Mouse (Mus musculus) embryonic facial prominence, embryonic 13.5 days (tissue): ENCODE measurements around the gene Emc10. TPM values are rescaled to one million over a fixed set of nuclear protein-coding genes. Genes with fewer than 3 reads are reported as not detected.

ENCODE experiments used
- ATAC-seq: fragments of 200-750 bp; cut with Nextera tagmentation; 2 replicates; pipeline ENCODE4 v1.8.0; 2017; ENCODE audit warnings: low read depth; ENCODE audit not compliant: insufficient number of reproducible peaks, insufficient read depth, low FRiP score, low TSS enrichment
- H3K27ac ChIP-seq: fragments of 300-500 bp; sonication (generic); 2 replicates; pipeline ENCODE4 v1.5.1; 2015; ENCODE audit warnings: moderate library complexity, mild to moderate bottlenecking, inconsistent platforms
- H3K27me3 ChIP-seq: fragments of 300-500 bp; sonication (generic); 2 replicates; pipeline ENCODE4 v1.6.1; 2015; ENCODE audit warnings: mild to moderate bottlenecking, inconsistent platforms
- H3K36me3 ChIP-seq: fragments of 300-500 bp; sonication (generic); 2 replicates; pipeline ENCODE4 v1.6.1; 2015; ENCODE audit warnings: mild to moderate bottlenecking, inconsistent platforms
- H3K4me1 ChIP-seq: fragments of 300-500 bp; sonication (generic); 2 replicates; pipeline ENCODE4 v1.6.1; 2015; ENCODE audit warnings: inconsistent platforms
- H3K4me2 ChIP-seq: fragments of 300-500 bp; sonication (generic); 2 replicates; pipeline ENCODE4 v1.6.1; 2015; ENCODE audit warnings: moderate library complexity, mild to moderate bottlenecking, inconsistent platforms
- H3K4me3 ChIP-seq: fragments of 300-500 bp; sonication (generic); 2 replicates; pipeline ENCODE4 v1.5.1; 2015; ENCODE audit warnings: mild to moderate bottlenecking, inconsistent platforms
- H3K9ac ChIP-seq: fragments of 300-500 bp; sonication (generic); 2 replicates; pipeline ENCODE4 v1.6.1; 2015; ENCODE audit warnings: mild to moderate bottlenecking, inconsistent platforms
- H3K9me3 ChIP-seq: fragments of 300-500 bp; sonication (generic); 2 replicates; pipeline ENCODE4 v1.6.1; 2016; ENCODE audit warnings: inconsistent platforms
- WGBS: fragments of 180-500 bp; shearing (Covaris S2); methylation state at CpG from one replicate; pipeline ENCODE4 v1.1.7; 2015; ENCODE audit warnings: mixed read lengths; 5-methylcytosine and 5-hydroxymethylcytosine counted together
- polyA plus RNA-seq: library from polyadenylated mRNA; unstranded; fragments of >200 nt; fragmentation: Nextera tagmentation; extraction: Ambion mirVana; gene quantifications from 2 replicates; pipeline ENCODE4 v1.2.1, GENCODE M21; 2015

The Emc10 gene
- polyA plus RNA-seq, 1 experiment from 2014 or later, result 129 TPM

DNA sequence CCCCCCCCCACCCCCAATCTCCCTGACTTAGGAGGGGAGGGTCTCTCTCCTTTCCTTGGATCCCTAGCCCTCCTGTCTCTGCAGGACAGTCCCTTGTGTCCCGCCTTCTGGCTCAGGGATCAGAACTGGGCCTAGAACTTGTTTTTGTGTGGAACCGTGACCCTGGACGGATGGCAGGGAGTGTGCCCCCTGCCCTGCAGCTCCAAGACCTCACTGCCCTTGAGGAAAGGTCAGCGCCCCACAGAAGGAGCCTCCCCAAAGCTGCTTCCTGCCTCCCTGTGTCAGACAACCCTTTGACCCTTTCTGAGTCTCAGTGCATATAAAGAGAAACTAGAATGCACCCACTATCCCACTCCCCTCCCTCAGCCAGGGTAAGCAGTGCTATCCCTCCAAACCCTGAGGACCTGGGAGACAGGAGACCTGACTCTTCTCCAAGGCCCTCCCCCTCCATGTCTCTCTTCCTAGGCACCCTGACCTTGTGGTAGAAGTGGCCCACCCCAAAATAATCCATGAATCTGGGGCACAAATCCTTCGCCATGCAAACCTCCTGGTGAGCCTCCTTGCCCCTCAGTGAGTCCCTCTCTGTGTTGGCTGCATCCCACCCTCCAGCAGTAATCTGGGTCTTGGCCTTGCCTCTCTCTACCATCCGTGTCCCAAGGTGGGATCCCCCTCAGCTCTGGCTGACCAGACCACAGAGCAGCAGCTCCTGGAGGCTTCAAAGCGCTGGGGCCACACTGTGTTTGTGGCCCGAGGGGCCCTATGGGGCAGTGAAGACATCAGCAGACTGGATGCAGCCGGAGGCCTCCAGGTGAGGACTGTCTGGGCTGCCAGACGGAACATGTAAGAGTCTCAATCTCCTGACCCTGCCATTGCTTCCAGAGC, 30.1 kb downstream of the Emc10 start:
- peaks cover 30% of the 10 kb centered on the region for H3K4me1 ChIP-seq
- ATAC-seq, result no peak
- H3K27ac ChIP-seq, result no peak overlapping the region
- no peak overlapping the region for H3K4me3 ChIP-seq
- H3K4me2 ChIP-seq, result no peak overlapping the region
- H3K9me3 ChIP-seq, result no peaks in the 10 kb centered on the region
- peaks cover 15% of the 10 kb centered on the region for H3K36me3 ChIP-seq
- peak overlapping the region; percentile 27; the same call in 1 of the 2 replicates for H3K9ac ChIP-seq
- peaks cover 40% of the 10 kb centered on the region for H3K27me3 ChIP-seq
- WGBS, result 72% methylated on average over 10 of the region's 10 CpGs

DNA sequence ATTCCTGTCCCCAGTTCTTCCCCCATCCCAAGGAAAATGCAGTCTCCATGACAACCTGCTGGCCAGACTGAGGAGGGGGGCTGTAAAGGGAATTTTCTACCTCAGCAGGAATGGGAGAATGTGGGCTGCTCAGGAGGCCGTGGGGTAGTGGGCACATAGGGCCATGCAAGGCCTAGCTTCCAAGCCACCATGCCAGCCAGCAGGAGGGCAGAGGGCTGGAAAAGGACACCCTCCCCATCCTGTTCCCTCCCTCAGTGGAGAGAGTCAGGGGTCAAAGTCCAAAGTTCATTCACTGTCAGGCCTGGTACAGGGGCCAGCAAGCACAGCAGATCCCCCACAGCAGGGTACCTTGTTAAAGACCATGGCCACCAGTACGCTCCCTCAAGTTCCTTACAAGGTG, 31.2 kb downstream of the Emc10 start, which contains the start of gene Aspdh:
Gene Aspdh, plus strand, starts transcription at position 281 of the 400 bp plus-strand sequence.
- no peak for ATAC-seq
- Histone ChIP-seq H3K4me1 (peaks cover 30% of the 10 kb centered on the region), H3K4me2 (no peak within 1 kb of the TSS), H3K9ac (peak within 1 kb of the TSS; percentile 40), H3K9me3 (no peaks in the 10 kb centered on the region), H3K4me3 (no peak within 1 kb of the TSS), H3K27me3 (peaks cover 52% of the 10 kb centered on the region), H3K27ac (no peak within 1 kb of the TSS), H3K36me3 (peaks cover 23% of the 10 kb centered on the region)
- 64% methylated on average over 2 of the region's 2 CpGs for WGBS

DNA sequence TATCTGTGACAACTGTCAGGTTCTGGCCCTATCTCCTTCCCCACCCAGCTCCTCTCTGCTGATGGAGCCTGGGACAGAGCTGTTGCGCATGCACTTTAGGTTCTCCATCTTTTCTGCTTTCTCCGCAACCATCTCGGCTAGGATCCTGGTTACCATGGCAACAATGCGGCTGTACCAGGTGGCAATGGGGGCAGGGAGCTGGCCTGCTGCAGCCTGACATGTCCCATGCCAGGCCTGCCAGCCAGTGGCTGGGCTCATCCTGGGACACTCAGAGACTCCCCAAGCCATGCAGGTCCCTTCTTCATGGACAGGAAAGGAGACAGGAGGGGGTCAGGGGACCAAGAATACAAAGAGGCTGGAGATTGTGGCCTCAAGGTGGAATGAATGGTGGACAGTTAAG, 31.8 kb downstream of the Emc10 start:
- Histone ChIP-seq H3K27me3 (peaks cover 58% of the 10 kb centered on the region), H3K9ac (peak overlapping the region; percentile 40; the same call in 1 of the 2 replicates), H3K4me1 (peaks cover 30% of the 10 kb centered on the region), H3K27ac (no peak overlapping the region), H3K4me2 (no peak overlapping the region), H3K4me3 (no peak overlapping the region), H3K36me3 (peaks cover 23% of the 10 kb centered on the region), H3K9me3 (no peaks in the 10 kb centered on the region)
- 28% methylated on average over 4 of the region's 4 CpGs for WGBS
- no peak for ATAC-seq

DNA sequence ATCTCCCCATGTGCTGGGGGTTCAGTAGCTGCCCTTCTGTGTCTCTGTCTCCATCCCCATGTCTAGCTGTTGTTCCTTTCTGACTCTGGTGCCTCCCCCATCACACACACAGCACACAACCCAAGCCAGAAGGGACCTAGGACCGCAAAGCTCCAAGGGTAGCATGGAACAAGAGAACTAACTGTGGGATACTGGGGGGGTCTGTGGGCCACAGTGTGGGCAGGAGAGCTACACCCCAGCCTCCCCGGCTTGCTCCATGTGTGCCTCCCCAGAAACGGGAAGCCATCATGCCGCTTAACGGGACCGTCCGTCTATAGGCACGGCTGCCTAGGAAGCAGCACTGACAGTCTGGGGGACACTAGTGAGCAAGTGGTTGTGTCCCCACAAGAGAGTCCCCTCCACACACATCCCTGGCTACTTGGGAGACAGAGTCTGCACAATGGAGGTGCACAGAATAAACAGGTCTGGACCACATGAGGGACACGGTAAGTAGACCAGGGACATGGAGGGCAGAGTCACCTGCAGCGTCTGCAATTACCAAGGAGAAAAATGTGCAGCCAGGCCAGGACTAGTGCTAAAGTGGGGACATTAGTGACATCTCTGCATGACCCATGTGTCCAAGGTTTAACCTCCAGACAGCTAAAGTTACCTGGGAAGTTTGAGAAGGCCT, 32.6 kb downstream of the Emc10 start:
- Histone ChIP-seq H3K27me3 (peaks cover 63% of the 10 kb centered on the region), H3K4me1 (peaks cover 26% of the 10 kb centered on the region), H3K4me2 (no peak overlapping the region), H3K27ac (no peak overlapping the region), H3K9me3 (no peaks in the 10 kb centered on the region), H3K9ac (no peak overlapping the region), H3K36me3 (peaks cover 23% of the 10 kb centered on the region), H3K4me3 (no peak overlapping the region)
- ATAC-seq, result no peak
- WGBS, result 84% methylated on average over 10 of the region's 10 CpGs

DNA sequence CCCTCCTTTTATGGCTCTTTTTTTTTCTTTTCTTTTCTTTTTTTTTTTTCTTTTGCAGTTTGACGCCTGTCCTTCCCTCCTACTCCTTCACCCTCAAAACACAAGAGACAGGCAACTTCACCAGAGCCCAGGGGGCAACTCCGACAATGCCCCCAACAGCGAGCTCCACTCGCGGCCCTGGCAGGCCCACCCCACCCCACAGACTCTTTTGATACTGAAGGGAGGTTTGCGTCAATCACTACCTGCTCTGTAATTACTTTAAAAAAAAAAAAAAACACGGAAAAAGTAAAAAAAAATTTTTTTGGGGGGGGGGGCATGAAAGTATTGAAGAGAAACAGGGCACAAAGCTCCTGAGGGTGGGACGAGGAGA, 33.3 kb downstream of the Emc10 start:
- H3K27me3 ChIP-seq, result peaks cover 63% of the 10 kb centered on the region
- H3K4me1 ChIP-seq, result peaks cover 21% of the 10 kb centered on the region
- H3K9ac ChIP-seq, result no peak overlapping the region
- H3K4me3 ChIP-seq, result no peak overlapping the region
- H3K36me3 ChIP-seq, result peaks cover 27% of the 10 kb centered on the region
- H3K4me2 ChIP-seq, result peak overlapping the region; percentile 58
- H3K27ac ChIP-seq, result no peak overlapping the region
- H3K9me3 ChIP-seq, result no peaks in the 10 kb centered on the region
- no peak for ATAC-seq
- WGBS, result 26% methylated on average over 8 of the region's 8 CpGs

DNA sequence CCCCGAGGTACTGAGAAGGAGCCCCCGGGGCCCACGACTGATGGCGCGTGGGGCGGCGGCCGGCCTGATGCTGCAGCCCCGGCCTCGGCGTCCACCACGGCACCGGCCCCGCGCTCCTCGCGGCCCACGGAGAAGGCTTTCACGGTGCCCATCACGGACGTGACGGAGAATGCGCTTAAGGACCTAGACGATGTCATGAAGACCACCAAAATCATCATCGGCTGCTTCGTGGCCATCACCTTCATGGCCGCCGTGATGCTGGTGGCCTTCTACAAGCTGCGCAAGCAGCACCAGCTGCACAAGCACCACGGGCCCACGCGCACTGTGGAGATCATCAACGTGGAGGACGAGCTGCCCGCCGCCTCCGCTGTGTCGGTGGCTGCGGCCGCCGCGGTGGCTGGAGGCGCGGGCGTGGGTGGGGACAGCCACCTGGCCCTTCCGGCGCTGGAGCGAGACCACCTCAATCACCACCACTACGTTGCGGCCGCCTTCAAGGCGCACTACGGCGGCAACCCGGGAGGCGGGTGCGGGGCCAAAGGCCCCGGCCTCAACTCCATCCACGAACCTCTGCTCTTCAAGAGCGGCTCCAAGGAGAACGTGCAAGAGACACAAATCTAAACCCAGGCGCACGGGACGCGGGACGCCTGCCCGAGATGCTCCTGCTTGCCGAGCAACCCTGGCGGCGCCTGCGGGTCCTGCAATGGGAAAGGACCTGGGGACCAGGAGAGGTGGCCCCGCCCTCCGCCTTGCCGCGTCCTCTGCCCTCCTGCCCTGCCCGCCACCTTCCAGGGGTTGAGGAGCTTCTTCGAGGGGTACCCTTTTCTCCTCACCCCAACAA, 33.9 kb downstream of the Emc10 start:
- no peak for ATAC-seq
- H3K4me1 ChIP-seq, result peaks cover 20% of the 10 kb centered on the region
- peaks cover 63% of the 10 kb centered on the region for H3K27me3 ChIP-seq
- no peak overlapping the region for H3K27ac ChIP-seq
- H3K9me3 ChIP-seq, result no peaks in the 10 kb centered on the region
- peak overlapping the region; percentile 31 for H3K4me3 ChIP-seq
- H3K9ac ChIP-seq, result 0 out of 2 replicates have a peak overlapping the region, but pooled peaks have one; percentile 46
- peak overlapping the region; percentile 58 for H3K4me2 ChIP-seq
- peaks cover 31% of the 10 kb centered on the region for H3K36me3 ChIP-seq
- WGBS, result 26% methylated on average over 74 of the region's 77 CpGs

DNA sequence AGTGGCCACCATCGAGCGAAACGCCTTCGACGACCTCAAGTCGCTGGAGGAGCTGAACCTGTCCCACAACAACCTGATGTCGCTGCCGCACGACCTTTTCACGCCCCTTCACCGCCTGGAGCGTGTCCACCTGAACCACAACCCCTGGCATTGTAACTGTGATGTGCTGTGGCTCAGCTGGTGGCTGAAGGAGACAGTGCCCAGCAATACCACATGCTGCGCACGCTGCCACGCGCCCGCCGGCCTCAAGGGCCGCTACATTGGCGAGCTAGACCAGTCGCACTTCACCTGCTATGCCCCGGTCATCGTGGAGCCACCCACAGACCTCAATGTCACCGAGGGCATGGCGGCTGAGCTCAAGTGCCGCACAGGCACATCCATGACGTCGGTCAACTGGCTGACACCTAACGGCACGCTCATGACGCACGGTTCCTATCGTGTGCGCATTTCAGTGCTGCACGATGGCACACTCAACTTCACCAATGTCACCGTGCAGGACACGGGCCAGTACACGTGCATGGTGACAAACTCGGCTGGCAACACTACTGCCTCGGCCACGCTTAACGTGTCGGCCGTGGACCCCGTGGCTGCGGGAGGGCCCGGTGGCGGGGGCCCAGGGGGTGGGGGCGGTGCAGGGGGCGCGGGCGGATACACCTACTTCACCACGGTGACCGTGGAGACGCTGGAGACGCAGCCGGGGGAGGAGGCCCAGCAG, 34.7 kb downstream of the Emc10 start:
- peak overlapping the region; percentile 58; the same call in 1 of the 2 replicates for H3K4me2 ChIP-seq
- peaks cover 12% of the 10 kb centered on the region for H3K4me1 ChIP-seq
- WGBS, result 72% methylated on average over 57 of the region's 57 CpGs
- H3K36me3 ChIP-seq, result peaks cover 33% of the 10 kb centered on the region
- 0 out of 2 replicates have a peak overlapping the region, but pooled peaks have one; percentile 31 for H3K4me3 ChIP-seq
- no peaks in the 10 kb centered on the region for H3K9me3 ChIP-seq
- H3K27ac ChIP-seq, result no peak overlapping the region
- peak; percentile 6; the same call in 1 of the 2 replicates for ATAC-seq
- peaks cover 63% of the 10 kb centered on the region for H3K27me3 ChIP-seq
- H3K9ac ChIP-seq, result no peak overlapping the region

DNA sequence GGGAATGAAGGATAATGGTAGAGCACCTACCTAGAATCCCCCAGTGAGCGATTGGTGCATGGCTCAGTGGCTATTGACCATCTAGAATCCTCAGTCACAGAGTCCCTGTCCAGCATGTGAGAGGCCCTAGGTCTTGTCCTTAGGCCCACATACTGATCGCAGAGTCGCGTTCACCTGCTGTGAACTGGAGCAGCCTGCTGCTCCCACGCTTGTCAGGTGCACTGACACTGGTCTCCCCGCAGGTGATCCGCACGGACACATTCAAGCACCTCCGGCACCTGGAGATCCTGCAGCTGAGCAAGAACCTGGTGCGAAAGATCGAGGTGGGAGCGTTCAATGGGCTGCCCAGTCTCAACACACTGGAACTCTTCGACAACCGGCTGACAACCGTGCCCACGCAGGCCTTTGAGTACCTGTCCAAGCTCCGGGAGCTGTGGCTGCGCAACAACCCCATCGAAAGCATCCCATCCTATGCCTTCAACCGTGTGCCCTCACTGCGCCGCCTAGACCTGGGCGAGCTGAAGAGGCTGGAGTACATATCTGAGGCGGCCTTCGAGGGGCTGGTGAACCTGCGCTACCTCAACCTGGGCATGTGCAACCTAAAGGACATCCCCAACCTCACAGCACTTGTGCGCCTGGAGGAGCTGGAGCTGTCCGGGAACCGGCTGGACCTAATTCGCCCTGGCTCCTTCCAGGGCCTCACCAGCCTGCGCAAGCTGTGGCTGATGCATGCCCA, 35.4 kb downstream of the Emc10 start:
- WGBS, result 76% methylated on average over 31 of the region's 31 CpGs
- H3K27me3 ChIP-seq, result peaks cover 63% of the 10 kb centered on the region

DNA sequence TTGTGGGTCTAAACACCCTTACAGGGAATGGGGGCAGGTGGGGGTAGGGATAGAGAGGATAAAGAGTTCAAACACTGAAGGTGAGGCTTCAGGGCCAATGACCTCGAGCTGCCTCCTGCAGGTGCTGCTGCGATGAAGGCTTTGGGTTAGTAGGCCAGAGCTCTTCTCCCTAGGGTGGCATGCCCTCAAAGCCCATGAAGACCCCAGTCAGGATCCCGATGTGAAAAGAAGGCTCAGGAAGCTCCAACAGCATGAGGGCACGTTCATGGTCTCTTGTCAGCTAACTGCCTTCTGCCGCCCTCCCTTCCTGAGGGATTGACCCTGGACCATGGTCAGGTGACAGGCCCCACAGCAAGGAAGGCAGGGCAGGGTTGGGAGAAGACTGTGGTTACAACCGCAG, 36.3 kb downstream of the Emc10 start:
- H3K4me3 ChIP-seq, result no peak overlapping the region
- 79% methylated on average over 6 of the region's 6 CpGs for WGBS
- H3K27ac ChIP-seq, result no peak overlapping the region
- ATAC-seq, result no peak
- peaks cover 10% of the 10 kb centered on the region for H3K4me1 ChIP-seq
- H3K4me2 ChIP-seq, result no peak overlapping the region
- H3K27me3 ChIP-seq, result peaks cover 59% of the 10 kb centered on the region
- H3K9me3 ChIP-seq, result no peaks in the 10 kb centered on the region
- H3K36me3 ChIP-seq, result peaks cover 33% of the 10 kb centered on the region
- no peak overlapping the region for H3K9ac ChIP-seq

More for the DNA sequence above, 35.4 kb downstream of the Emc10 start:
- no peak overlapping the region for H3K4me2 ChIP-seq
- no peak overlapping the region for H3K9ac ChIP-seq
- no peaks in the 10 kb centered on the region for H3K9me3 ChIP-seq
- peaks cover 33% of the 10 kb centered on the region for H3K36me3 ChIP-seq
- H3K27ac ChIP-seq, result no peak overlapping the region
- H3K4me1 ChIP-seq, result peaks cover 10% of the 10 kb centered on the region
- H3K4me3 ChIP-seq, result no peak overlapping the region
- no peak for ATAC-seq

DNA sequence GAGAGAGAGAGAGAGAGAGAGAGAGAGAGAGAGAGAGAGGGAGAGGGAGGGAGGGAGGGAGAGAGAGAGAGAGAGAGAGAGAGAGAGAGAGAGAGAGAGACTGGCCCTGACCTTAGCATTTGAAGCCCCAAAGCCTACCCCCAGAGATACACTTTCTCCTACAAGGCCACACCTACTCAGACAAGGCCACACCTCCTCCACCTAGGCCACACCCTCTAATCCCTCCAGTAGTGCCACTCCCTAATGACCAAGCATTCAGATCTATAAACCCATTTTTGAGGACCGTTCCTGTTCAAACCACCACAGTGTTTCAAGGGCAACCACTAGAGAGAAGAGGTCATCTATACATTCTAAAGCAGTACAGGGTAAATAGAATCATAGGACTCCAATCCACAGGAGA, 40.0 kb downstream of the Emc10 start:
- ATAC-seq, result no peak
- H3K9me3 ChIP-seq, result no peaks in the 10 kb centered on the region
- peaks cover 23% of the 10 kb centered on the region for H3K27me3 ChIP-seq
- H3K4me3 ChIP-seq, result no peak overlapping the region
- H3K27ac ChIP-seq, result no peak overlapping the region
- no peak overlapping the region for H3K9ac ChIP-seq
- 95% methylated on average over 1 of the region's 1 CpGs for WGBS
- peaks cover 18% of the 10 kb centered on the region for H3K36me3 ChIP-seq
- no peaks in the 10 kb centered on the region; the same call in 1 of the 2 replicates for H3K4me1 ChIP-seq
- H3K4me2 ChIP-seq, result no peak overlapping the region
